Mouse (Mus musculus) liver, embryonic 12.5 days (tissue): ENCODE measurements around the gene Kifap3. TPM values are rescaled to one million over a fixed set of nuclear protein-coding genes. Genes with fewer than 3 reads are reported as not detected.
A peak's percentile ranks its signal among the peaks of the same experiment; 100 is the strongest.

Source experiments
- ATAC-seq: fragments of 200-750 bp; cut with Nextera tagmentation; 2 replicates; pipeline ENCODE4 v1.8.0; 2017; ENCODE audit warnings: moderate number of reproducible peaks, mild to moderate bottlenecking, moderate library complexity
- H3K27ac ChIP-seq: fragments of 300-500 bp; sonication (generic); 2 replicates; pipeline ENCODE4 v1.5.1; 2016; ENCODE audit warnings: mild to moderate bottlenecking
- H3K27me3 ChIP-seq: fragments of 300-500 bp; sonication (generic); replicated peaks from 2 replicates; pipeline ENCODE4 v1.6.1; 2016; ENCODE audit warnings: mild to moderate bottlenecking, moderate library complexity
- H3K36me3 ChIP-seq: fragments of 300-500 bp; sonication (generic); 2 replicates; pipeline ENCODE4 v1.6.1; 2016; ENCODE audit warnings: mild to moderate bottlenecking, moderate library complexity
- H3K4me1 ChIP-seq: fragments of 300-500 bp; sonication (generic); 2 replicates; pipeline ENCODE4 v1.6.1; 2016
- H3K4me2 ChIP-seq: fragments of 300-500 bp; sonication (generic); 2 replicates; pipeline ENCODE4 v1.6.1; 2016; ENCODE audit warnings: mild to moderate bottlenecking, moderate library complexity
- H3K4me3 ChIP-seq: fragments of 300-500 bp; sonication (generic); 2 replicates; pipeline ENCODE4 v1.5.1; 2016; ENCODE audit warnings: mild to moderate bottlenecking, moderate library complexity
- H3K9ac ChIP-seq: fragments of 300-500 bp; sonication (generic); 2 replicates; pipeline ENCODE4 v1.6.1; 2016; ENCODE audit warnings: mild to moderate bottlenecking, moderate library complexity
- H3K9me3 ChIP-seq: fragments of 300-500 bp; sonication (generic); replicated peaks from 2 replicates; pipeline ENCODE4 v1.6.1; 2016; ENCODE audit warnings: mild to moderate bottlenecking, moderate library complexity
- WGBS: fragments of 180-500 bp; shearing (Covaris S2); methylation state at CpG from one replicate; pipeline ENCODE4 v1.1.7; 2016; ENCODE audit not compliant: insufficient replicate concordance; 5-methylcytosine and 5-hydroxymethylcytosine counted together
- polyA plus RNA-seq: library from polyadenylated mRNA; unstranded; fragments of >200 nt; fragmentation: Nextera tagmentation; extraction: Ambion mirVana; gene quantifications from 2 replicates; pipeline ENCODE4 v1.2.1, GENCODE M21; 2016

Kifap3 gene
- polyA plus RNA-seq, 1 experiment from 2014 or later = 5.3 TPM

- Histone ChIP-seq H3K4me1 (peaks cover 32% of the 10 kb centered on the region), H3K4me3 (peak overlapping the region; percentile 95), H3K27ac (peak overlapping the region; percentile 73), H3K27me3 (no peaks in the 10 kb centered on the region), H3K4me2 (peak overlapping the region; percentile 81), H3K36me3 (peaks cover 24% of the 10 kb centered on the region), H3K9me3 (no peaks in the 10 kb centered on the region), H3K9ac (peak overlapping the region; percentile 95)
- peak; percentile 92 for ATAC-seq
- WGBS = under 1% methylated on average over 71 of the region's 77 CpGs
These were observed 150.5 kb downstream of the Kifap3 start for GRCm38 (mm10) chr1:163929636-163930457.

DNA sequence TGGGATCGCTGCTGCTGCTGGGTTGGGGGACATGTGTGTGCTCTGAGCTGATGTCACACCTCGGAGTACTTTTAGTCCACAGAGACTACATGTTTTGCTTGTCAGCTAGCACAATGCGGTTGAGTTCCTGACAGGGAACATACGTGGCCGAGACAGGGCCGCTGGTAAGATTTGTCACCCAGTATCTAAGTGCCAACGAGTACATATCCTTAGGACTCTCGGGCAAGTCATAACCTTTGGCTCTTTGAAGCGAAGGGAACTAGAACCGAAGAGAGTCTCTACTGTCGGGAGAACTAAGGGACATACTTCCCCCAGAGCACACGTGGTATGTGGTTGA is 151.0 kb downstream of the Kifap3 start:
- Histone ChIP-seq H3K27ac (peak overlapping the region; percentile 73), H3K4me1 (peaks cover 32% of the 10 kb centered on the region), H3K36me3 (peaks cover 30% of the 10 kb centered on the region), H3K27me3 (no peaks in the 10 kb centered on the region), H3K9me3 (no peaks in the 10 kb centered on the region), H3K4me3 (peak overlapping the region; percentile 95), H3K4me2 (peak overlapping the region; percentile 81), H3K9ac (peak overlapping the region; percentile 95)
- WGBS = under 1% methylated on average over 12 of the region's 12 CpGs
- ATAC-seq = peak; percentile 23

- H3K4me1 ChIP-seq = peaks cover 32% of the 10 kb centered on the region
- H3K4me3 ChIP-seq = peak overlapping the region; percentile 95
- H3K4me2 ChIP-seq = peak overlapping the region; percentile 81
- no peaks in the 10 kb centered on the region for H3K9me3 ChIP-seq
- WGBS = 45% methylated on average over 8 of the region's 8 CpGs
- no peaks in the 10 kb centered on the region for H3K27me3 ChIP-seq
- peak overlapping the region; percentile 65; the same call in 1 of the 2 replicates for H3K27ac ChIP-seq
- H3K36me3 ChIP-seq = peaks cover 43% of the 10 kb centered on the region
- ATAC-seq = peak; percentile 38
- peak overlapping the region; percentile 95 for H3K9ac ChIP-seq
These were observed 152.4 kb downstream of the Kifap3 start for GRCm38 (mm10) chr1:163931801-163932200.

DNA sequence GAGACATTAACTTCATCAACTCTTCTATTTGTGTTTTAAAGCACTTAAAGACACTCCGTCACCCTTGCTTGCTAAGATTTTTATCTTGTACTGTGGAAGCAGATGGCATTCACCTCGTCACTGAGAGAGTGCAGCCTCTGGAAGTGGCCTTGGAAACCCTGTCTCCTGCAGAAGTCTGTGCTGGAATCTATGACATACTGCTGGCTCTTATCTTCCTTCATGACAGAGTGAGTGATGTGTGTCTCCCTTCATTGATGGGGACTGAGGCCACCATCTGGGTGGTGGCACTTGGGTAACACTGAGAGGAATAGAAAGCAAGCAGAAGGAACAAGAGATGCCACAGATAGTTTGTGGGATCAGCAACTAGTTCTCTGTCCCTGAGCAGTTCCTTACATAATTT is 155.2 kb downstream of the Kifap3 start:
- Histone ChIP-seq H3K27ac (no peak overlapping the region), H3K9me3 (no peaks in the 10 kb centered on the region), H3K27me3 (no peaks in the 10 kb centered on the region), H3K4me1 (peaks cover 25% of the 10 kb centered on the region), H3K4me2 (no peak overlapping the region), H3K9ac (no peak overlapping the region), H3K36me3 (peaks cover 69% of the 10 kb centered on the region), H3K4me3 (no peak overlapping the region)
- no peak for ATAC-seq
- WGBS = 81% methylated on average over 2 of the region's 2 CpGs

- WGBS = 77% methylated on average over 6 of the region's 6 CpGs
- ATAC-seq = no peak
- Histone ChIP-seq H3K27me3 (no peaks in the 10 kb centered on the region), H3K27ac (no peak overlapping the region), H3K36me3 (peaks cover 96% of the 10 kb centered on the region), H3K4me2 (no peak overlapping the region), H3K9me3 (no peaks in the 10 kb centered on the region), H3K4me1 (0 out of 2 replicates have a peak, but pooled peaks cover 5% of the 10 kb centered on the region), H3K4me3 (no peak overlapping the region), H3K9ac (no peak overlapping the region)
These were observed 162.7 kb downstream of the Kifap3 start for GRCm38 (mm10) chr1:163942056-163942455.

DNA sequence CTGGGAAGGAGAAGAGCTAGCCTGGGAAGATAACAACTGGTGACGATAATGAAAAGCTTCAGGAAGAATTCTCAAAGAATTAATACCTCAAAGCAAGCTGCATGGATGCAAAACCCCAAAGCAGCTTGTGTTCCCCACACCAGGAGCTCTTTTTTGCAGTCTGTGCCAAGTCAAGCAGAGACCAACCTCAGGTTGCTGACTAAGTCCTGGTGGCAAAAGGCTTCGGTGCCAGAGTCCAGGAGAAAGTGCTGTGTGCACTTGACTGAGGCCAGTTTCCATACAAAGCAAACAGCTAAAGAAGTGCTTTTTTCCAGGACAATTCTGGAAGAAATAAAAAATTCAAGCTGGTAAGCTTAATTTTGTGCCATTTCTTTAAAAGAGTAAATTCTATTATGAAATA is 174.0 kb downstream of the Kifap3 start:
- Histone ChIP-seq H3K4me1 (no peaks in the 10 kb centered on the region), H3K27me3 (no peaks in the 10 kb centered on the region), H3K36me3 (peaks cover 91% of the 10 kb centered on the region), H3K4me3 (no peak overlapping the region), H3K9me3 (no peaks in the 10 kb centered on the region), H3K9ac (no peak overlapping the region), H3K27ac (no peak overlapping the region), H3K4me2 (no peak overlapping the region)
- no peak for ATAC-seq
- WGBS = 79% methylated on average over 2 of the region's 2 CpGs

DNA sequence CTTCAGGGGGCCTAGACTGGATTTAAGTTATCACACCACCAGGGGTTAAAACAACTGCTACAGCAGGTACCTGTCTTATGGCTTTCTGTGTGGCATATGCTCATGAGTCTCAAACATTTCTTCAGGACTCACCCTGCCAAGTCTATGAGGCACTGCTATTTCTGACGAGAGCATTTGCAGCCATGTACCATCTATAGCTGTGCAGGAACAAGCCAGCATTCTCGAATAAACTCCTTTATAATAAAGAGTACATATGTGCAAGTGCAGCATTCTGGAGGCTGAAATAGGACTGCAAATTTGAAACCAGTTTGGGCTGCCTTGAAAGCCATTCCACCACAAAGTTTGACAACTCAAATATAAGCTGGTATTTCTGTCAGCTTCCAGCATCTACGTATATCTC is 178.7 kb downstream of the Kifap3 start:
- H3K27me3 ChIP-seq = no peaks in the 10 kb centered on the region
- H3K27ac ChIP-seq = no peak overlapping the region
- H3K4me1 ChIP-seq = no peaks in the 10 kb centered on the region
- no peak for ATAC-seq
- no peak overlapping the region for H3K4me2 ChIP-seq
- WGBS = 80% methylated on average over 3 of the region's 3 CpGs
- peaks cover 79% of the 10 kb centered on the region for H3K36me3 ChIP-seq
- no peak overlapping the region for H3K9ac ChIP-seq
- H3K9me3 ChIP-seq = no peaks in the 10 kb centered on the region
- no peak overlapping the region for H3K4me3 ChIP-seq

GRCm38 (mm10) chr1:163964008-163964689 is 184.8 kb downstream of the Kifap3 start:
- no peak overlapping the region for H3K27ac ChIP-seq
- H3K9me3 ChIP-seq = no peaks in the 10 kb centered on the region
- WGBS = 45% methylated on average over 10 of the region's 10 CpGs
- no peak overlapping the region for H3K4me3 ChIP-seq
- H3K36me3 ChIP-seq = peaks cover 65% of the 10 kb centered on the region
- no peak overlapping the region for H3K9ac ChIP-seq
- ATAC-seq = no peak
- no peak overlapping the region for H3K4me2 ChIP-seq
- no peaks in the 10 kb centered on the region for H3K27me3 ChIP-seq
- no peaks in the 10 kb centered on the region for H3K4me1 ChIP-seq

Other genes starting within 250 kb of the Kifap3 start
- gene Mettl11b, start 54.4 kb upstream of the Kifap3 start, polyA plus RNA-seq = not detected in 2 replicates
- 17.0 and 18.8 TPM in 2 replicates for gene Scyl3, start 149.5 kb downstream of the Kifap3 start, polyA plus RNA-seq
- gene BC055324, start 215.2 kb downstream of the Kifap3 start, polyA plus RNA-seq = 15.5 and 16.5 TPM in 2 replicates
- 6.4 and 6.7 TPM in 2 replicates for gene Mettl18, start 215.3 kb downstream of the Kifap3 start, polyA plus RNA-seq